Mouse (Mus musculus) B cell, adult (primary cell): ENCODE data around the gene Gm14327. TPM values are rescaled to one million over a fixed set of nuclear protein-coding genes. Genes with fewer than 3 reads are reported as not detected.

Experiments used
- total RNA-seq: library from RNA; stranded (reverse); gene quantifications from 4 replicates; pipeline ENCODE4 v1.2.4, GENCODE M21; 2023; ENCODE audit not compliant: inconsistent age

Gene Gm14327
- 0.51 to 2.1 TPM (median 1.8 TPM) in 3 of 4 replicates, not detected in the other for total RNA-seq

DNA sequence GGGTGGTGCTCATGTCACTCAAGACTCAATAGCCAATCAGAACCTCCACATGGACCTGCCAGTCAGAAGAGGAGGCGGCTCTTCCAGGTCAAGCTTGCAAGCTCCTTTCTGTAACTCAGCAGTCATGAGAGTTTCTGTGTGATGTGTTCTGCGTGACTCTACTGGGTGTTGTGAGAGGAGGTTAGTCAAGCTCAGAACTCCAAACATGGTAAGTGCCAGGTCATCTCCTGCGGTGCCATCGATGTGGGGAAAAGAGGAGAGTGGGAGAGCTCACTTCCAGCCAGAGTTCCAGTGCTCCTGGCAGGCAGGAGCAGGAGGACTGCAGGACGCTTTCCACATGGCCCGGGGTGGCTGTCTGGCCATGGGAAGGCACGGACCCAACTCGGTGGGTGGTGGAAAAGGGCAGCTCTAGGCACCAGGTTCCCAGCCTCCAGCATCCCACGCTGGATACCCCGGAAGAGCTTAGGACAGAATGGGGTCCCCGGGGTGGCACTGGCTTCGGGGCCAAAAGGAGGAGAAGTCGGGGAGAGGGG, at the start of gene Gm14327:
Gene Gm14327, plus strand, starts transcription at position 51 of the 533 bp plus-strand sequence.

DNA sequence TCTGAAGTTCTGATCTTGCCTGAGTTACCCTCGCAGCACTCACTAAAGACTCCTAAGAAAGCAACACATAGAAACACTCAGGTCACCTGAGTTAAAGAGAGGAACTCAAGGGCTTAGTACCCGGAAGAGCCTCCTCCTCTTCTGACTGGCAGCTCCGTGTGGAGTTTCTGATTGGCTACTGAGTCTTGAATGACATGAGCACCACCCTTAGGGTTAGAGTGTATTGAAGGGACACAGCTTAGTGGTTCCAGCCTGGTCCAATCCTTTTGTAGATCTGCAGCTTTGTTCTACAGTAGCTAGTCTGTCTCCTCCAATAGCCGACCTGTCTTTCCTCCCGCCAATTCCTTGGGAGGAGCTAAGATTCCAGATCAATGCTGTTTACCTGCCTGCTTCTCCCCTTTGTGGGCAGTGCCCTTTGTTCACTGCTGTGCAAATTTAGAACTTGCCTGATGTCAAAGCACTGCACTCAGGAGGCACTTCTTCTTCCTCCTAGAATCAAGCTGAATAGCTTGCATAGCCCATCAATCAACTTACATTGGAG, 28.7 kb downstream of the Gm14327 start, which contains the start of gene Zfp972:
Gene Zfp972, minus strand, starts transcription at position 51 of the 541 bp plus-strand sequence.

Other genes with a start within 250 kb of the Gm14327 start
- 4.0 to 5.6 TPM (median 4.6 TPM) in 4 replicates for gene Gm14322, start 137.8 kb upstream of the Gm14327 start, total RNA-seq
- 3.0 to 9.9 TPM (median 5.8 TPM) in 4 replicates for gene Gm14325, start 56.8 kb upstream of the Gm14327 start, total RNA-seq
- gene Zfp972, start 28.5 kb downstream of the Gm14327 start, total RNA-seq: 1.7 TPM in 1 of 4 replicates, not detected in the others
- 3.8 to 7.8 TPM (median 5.5 TPM) in 4 replicates for gene Gm14326, start 60.2 kb downstream of the Gm14327 start, total RNA-seq
- 13.6 to 19.4 TPM (median 14.7 TPM) in 4 replicates for gene Zfp971, start 126.2 kb downstream of the Gm14327 start, total RNA-seq
- gene Zfp931, start 181.4 kb downstream of the Gm14327 start, total RNA-seq: 3.2 to 4.3 TPM (median 4.0 TPM) in 4 replicates
- gene Phactr3, start 221.9 kb downstream of the Gm14327 start, total RNA-seq: not detected in 4 replicates